Mouse (Mus musculus): ENCODE data around the gene Txndc8. TPM values are rescaled to one million over a fixed set of nuclear protein-coding genes. Genes with fewer than 3 reads are reported as not detected.

Gene Txndc8
- total and polyA plus RNA-seq, 2 experiments from 2014 or later, result not detected

GRCm38 (mm10) chr4:58037096-58037705 is 28.3 kb upstream of the Txndc8 start:
- H3K4me1 ChIP-seq (ENCODE audit: insufficient read depth), result no peaks in the 10 kb centered on the region
- ATAC-seq (no peak), DNase-seq (no peak)
- H3K27ac ChIP-seq (ENCODE audit: low read depth, low read length), result no peak overlapping the region
- H3K9ac ChIP-seq, result no peak overlapping the region
- 87% methylated on average over 6 of the region's 6 CpGs for WGBS
- H3K9me3 ChIP-seq (ENCODE audit: low read length), result no peaks in the 10 kb centered on the region
- H3K27me3 ChIP-seq (ENCODE audit: insufficient read depth, low read length), result no peaks in the 10 kb centered on the region
- H3K4me3 ChIP-seq (ENCODE audit: low read depth, low read length), result no peak overlapping the region
- TF ChIP-seq CTCF (IDR thresholded peaks at IDR 0.05; ENCODE audit: low read depth), result no peak
- no peak overlapping the region for H3K4me2 ChIP-seq (ENCODE audit: low read depth)
- H3K36me3 ChIP-seq (ENCODE audit: insufficient read depth), result no peaks in the 10 kb centered on the region

DNA sequence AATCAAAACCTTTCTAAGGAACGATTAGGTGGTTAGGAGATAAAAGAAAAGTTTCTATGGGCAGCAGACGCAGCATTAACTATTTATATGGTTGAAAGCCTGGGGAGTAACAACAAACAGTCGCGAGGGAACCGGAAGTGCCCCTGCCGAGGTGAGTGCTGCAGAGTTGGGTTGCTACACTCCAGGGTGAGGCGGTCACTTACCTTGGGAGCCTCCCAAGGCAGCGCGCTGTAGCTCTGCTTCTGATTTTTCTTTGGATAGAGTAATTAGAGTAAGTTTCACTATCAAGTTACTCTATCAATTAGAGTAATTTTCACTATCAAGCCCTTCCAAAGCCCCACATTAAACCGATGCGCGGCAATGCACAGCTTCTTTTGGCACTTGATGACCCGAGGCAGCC is 25.7 kb upstream of the Txndc8 start:
- DNase-seq (no peak), ATAC-seq (no peak)
- TF ChIP-seq CTCF (IDR thresholded peaks at IDR 0.05; ENCODE audit: low read depth), result no peak
- WGBS, result 48% methylated on average over 13 of the region's 13 CpGs
- Histone ChIP-seq H3K9me3 (ENCODE audit: low read length) (no peaks in the 10 kb centered on the region), H3K27me3 (ENCODE audit: insufficient read depth, low read length) (no peaks in the 10 kb centered on the region), H3K4me1 (ENCODE audit: insufficient read depth) (no peaks in the 10 kb centered on the region), H3K4me3 (ENCODE audit: low read depth, low read length) (no peak overlapping the region), H3K4me2 (ENCODE audit: low read depth) (peak overlapping the region; percentile 17; the same call in 1 of the 2 replicates), H3K36me3 (ENCODE audit: insufficient read depth) (no peaks in the 10 kb centered on the region), H3K27ac (ENCODE audit: low read depth, low read length) (no peak overlapping the region), H3K9ac (no peak overlapping the region)

DNA sequence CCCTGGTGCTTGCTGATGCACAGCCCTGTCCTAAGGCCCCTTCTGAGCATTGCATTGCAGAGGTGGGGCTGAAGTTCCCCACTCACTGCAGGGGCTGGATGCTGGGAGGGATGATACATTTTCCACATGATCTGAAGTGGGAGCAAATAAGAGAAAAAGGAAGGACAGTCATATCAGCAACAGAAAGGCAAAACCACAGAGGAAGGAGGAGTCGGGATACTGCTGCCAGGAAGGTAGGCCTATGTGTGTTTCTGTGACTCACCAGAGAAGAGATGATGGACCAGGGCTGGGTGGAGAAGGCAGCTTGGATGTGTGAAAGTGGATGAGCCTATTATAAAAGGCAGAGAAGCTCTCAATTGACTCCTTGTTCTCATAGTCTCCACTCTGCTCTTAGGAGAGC is 23.8 kb upstream of the Txndc8 start:
- Histone ChIP-seq H3K27me3 (ENCODE audit: insufficient read depth, low read length) (no peaks in the 10 kb centered on the region), H3K9me3 (ENCODE audit: low read length) (no peaks in the 10 kb centered on the region), H3K4me2 (ENCODE audit: low read depth) (no peak overlapping the region), H3K4me1 (ENCODE audit: insufficient read depth) (no peaks in the 10 kb centered on the region), H3K27ac (ENCODE audit: low read depth, low read length) (no peak overlapping the region), H3K9ac (no peak overlapping the region), H3K36me3 (ENCODE audit: insufficient read depth) (no peaks in the 10 kb centered on the region), H3K4me3 (ENCODE audit: low read depth, low read length) (no peak overlapping the region)
- no peak; the same call in 1 of the 2 replicates for ATAC-seq
- WGBS, result 89% methylated on average over 1 of the region's 1 CpGs
- TF ChIP-seq CTCF (IDR thresholded peaks at IDR 0.05; ENCODE audit: low read depth), result no peak
- DNase-seq, result no peak

GRCm38 (mm10) chr4:58003501-58003900 is 5.4 kb downstream of the Txndc8 start:
- no peak for DNase-seq
- WGBS, result 67% methylated on average over 3 of the region's 3 CpGs
- Histone ChIP-seq H3K27ac (ENCODE audit: low read depth, low read length) (no peak overlapping the region), H3K4me3 (ENCODE audit: low read depth, low read length) (no peak overlapping the region), H3K9ac (no peak overlapping the region), H3K36me3 (ENCODE audit: insufficient read depth) (no peaks in the 10 kb centered on the region), H3K4me2 (ENCODE audit: low read depth) (no peak overlapping the region), H3K27me3 (ENCODE audit: insufficient read depth, low read length) (no peaks in the 10 kb centered on the region), H3K9me3 (ENCODE audit: low read length) (no peaks in the 10 kb centered on the region), H3K4me1 (ENCODE audit: insufficient read depth) (no peaks in the 10 kb centered on the region)
- ATAC-seq, result no peak
- no peak for TF ChIP-seq CTCF (IDR thresholded peaks at IDR 0.05; ENCODE audit: low read depth)

DNA sequence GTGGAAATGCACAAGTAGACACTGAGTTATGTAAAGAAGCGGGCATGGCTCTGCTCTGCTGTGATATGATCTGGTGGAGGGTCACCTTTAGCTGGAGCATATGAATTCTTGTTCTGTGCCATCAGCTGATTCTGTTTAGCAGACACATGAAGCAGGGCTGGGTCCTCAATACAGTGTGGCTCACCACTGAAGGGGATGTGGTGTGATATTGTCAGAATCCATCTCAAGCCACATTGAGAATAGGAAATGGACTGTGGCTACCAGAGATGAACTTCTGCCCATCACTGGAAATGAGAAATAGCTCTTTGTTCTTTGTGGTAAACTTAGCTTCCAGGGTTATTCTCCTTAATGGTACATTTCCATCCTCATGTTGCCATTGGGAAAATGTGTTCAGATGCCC is 17.5 kb downstream of the Txndc8 start:
- WGBS, result 81% methylated on average over 1 of the region's 1 CpGs
- ATAC-seq (no peak), DNase-seq (no peak)
- no peaks in the 10 kb centered on the region for H3K27me3 ChIP-seq (ENCODE audit: insufficient read depth, low read length)
- TF ChIP-seq CTCF (IDR thresholded peaks at IDR 0.05; ENCODE audit: low read depth), result no peak
- no peaks in the 10 kb centered on the region for H3K9me3 ChIP-seq (ENCODE audit: low read length)
- H3K36me3 ChIP-seq (ENCODE audit: insufficient read depth), result no peaks in the 10 kb centered on the region
- no peak overlapping the region for H3K4me2 ChIP-seq (ENCODE audit: low read depth)
- H3K4me1 ChIP-seq (ENCODE audit: insufficient read depth), result no peaks in the 10 kb centered on the region
- no peak overlapping the region for H3K9ac ChIP-seq
- no peak overlapping the region for H3K27ac ChIP-seq (ENCODE audit: low read depth, low read length)
- no peak overlapping the region for H3K4me3 ChIP-seq (ENCODE audit: low read depth, low read length)

- TF ChIP-seq CTCF (IDR thresholded peaks at IDR 0.05; ENCODE audit: low read depth), result no peak
- Histone ChIP-seq H3K27ac (ENCODE audit: low read depth, low read length) (no peak overlapping the region), H3K4me3 (ENCODE audit: low read depth, low read length) (no peak overlapping the region), H3K9ac (no peak overlapping the region), H3K9me3 (ENCODE audit: low read length) (no peaks in the 10 kb centered on the region), H3K4me1 (ENCODE audit: insufficient read depth) (no peaks in the 10 kb centered on the region), H3K36me3 (ENCODE audit: insufficient read depth) (no peaks in the 10 kb centered on the region), H3K4me2 (ENCODE audit: low read depth) (no peak overlapping the region), H3K27me3 (ENCODE audit: insufficient read depth, low read length) (no peaks in the 10 kb centered on the region)
- 91% methylated on average over 6 of the region's 6 CpGs for WGBS
- DNase-seq, result no peak
- ATAC-seq, result no peak
Observed at GRCm38 (mm10) chr4:57974400-57975117, 34.4 kb downstream of the Txndc8 start.

DNA sequence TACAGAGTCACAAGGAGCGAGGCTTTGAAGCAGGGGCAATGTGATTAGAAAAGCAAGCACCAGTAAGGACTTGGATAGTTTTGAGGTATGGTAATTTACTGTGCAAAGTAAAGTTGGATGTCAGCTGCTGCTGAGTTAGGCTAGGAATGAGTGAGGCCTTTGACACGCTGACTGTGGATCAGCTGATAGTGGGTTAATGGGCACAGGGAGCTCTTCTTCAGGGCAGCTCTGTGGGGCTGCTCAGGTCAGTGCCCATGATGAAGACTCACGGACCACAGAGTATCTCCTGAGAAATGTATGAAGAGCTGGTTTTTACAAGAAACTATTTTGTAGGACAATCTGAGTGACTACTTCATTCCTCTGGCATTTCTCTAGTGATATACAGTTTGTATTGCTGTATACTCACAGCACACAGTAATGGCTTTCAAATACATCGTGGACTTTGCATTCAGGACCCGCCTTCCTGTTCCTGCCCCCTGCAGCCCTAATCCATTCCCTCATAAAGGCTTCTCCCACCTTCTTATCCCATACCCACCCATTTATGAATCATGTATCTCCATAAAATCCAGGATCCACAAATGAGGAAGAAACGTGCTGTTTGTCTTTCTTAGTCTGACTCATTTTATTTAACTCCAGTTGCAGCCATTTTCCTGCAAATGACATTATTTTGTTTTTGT is 35.2 kb downstream of the Txndc8 start:
- DNase-seq (no peak), ATAC-seq (no peak)

More for the DNA sequence above, 35.2 kb downstream of the Txndc8 start:
- Histone ChIP-seq H3K4me3 (ENCODE audit: low read depth, low read length) (no peak overlapping the region), H3K4me2 (ENCODE audit: low read depth) (no peak overlapping the region), H3K27ac (ENCODE audit: low read depth, low read length) (no peak overlapping the region), H3K36me3 (ENCODE audit: insufficient read depth) (no peaks in the 10 kb centered on the region), H3K27me3 (ENCODE audit: insufficient read depth, low read length) (no peaks in the 10 kb centered on the region), H3K4me1 (ENCODE audit: insufficient read depth) (no peaks in the 10 kb centered on the region), H3K9ac (no peak overlapping the region), H3K9me3 (ENCODE audit: low read length) (no peaks in the 10 kb centered on the region)
- WGBS, result 79% methylated on average over 6 of the region's 6 CpGs
- TF ChIP-seq CTCF (IDR thresholded peaks at IDR 0.05; ENCODE audit: low read depth), result no peak
